Mouse (Mus musculus) spleen, adult 2 months (tissue): ENCODE measurements around the gene Cflar.
"Not testable (repeated sequence)": the region's sequence is repeated elsewhere in the genome, so short reads cannot be mapped to it uniquely, and the experiment has no call there.

Source experiments
- CTCF ChIP-seq: fragments of 200-500 bp; IDR thresholded peaks from 2 replicates; pipeline ENCODE4 v1.5.1; 2011; ENCODE audit warnings: mild to moderate bottlenecking, inconsistent platforms; ENCODE audit not compliant: insufficient read depth, insufficient read length, insufficient replicate concordance; ENCODE audit errors: extremely low read depth
- POLR2A ChIP-seq: fragments of 200-500 bp; IDR thresholded peaks from 2 replicates; pipeline ENCODE4 v1.6.1; 2011; ENCODE audit warnings: low read depth, low read length, inconsistent platforms

DNA sequence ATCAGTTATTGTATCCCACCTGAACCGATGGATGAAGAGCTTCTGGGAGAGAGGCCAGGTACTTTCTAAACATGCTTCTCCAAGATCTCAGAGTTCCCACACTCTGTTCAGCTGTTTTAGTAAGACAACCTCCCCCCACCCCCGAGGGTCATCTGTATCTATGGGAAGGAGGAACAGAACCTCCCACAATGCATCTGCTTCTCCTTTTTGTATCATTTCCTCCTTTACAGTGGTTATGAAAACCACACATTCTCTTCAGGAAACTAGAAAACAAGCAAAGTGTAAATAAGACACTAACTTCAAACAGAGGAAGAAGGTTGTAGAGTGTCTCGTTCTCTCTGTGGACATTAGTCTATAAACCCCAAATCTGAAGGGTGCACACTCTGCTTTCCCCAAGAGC lies 41.7 kb upstream of the Cflar start:
- not testable (repeated sequence) for TF ChIP-seq CTCF, POLR2A
